Mouse (Mus musculus): ENCODE results near the gene Cdc26.

- TF ChIP-seq CTCF (IDR thresholded peaks at IDR 0.05; ENCODE audit: extremely low read depth, insufficient read depth, insufficient read length, insufficient replicate concordance) (no peak), POLR2A (IDR thresholded peaks at IDR 0.05; ENCODE audit: low read depth, low read length) (no peak)
Observed at GRCm38 (mm10) chr4:62418448-62418847, 10.0 kb upstream of the Cdc26 start.
